Mouse (Mus musculus) cerebellum, postnatal 14 days (tissue): ENCODE data around the gene Phldb1.
"Not testable (repeated sequence)": the region's sequence is repeated elsewhere in the genome, so short reads cannot be mapped to it uniquely, and the experiment has no call there.

Experiments used
- DNase-seq, 2 experiments: peaks; one replicate each; pipeline ENCODE4 v3.0.0; 2021; ENCODE audit warnings: mixed read lengths in 2 of 2

The Phldb1 gene

DNA sequence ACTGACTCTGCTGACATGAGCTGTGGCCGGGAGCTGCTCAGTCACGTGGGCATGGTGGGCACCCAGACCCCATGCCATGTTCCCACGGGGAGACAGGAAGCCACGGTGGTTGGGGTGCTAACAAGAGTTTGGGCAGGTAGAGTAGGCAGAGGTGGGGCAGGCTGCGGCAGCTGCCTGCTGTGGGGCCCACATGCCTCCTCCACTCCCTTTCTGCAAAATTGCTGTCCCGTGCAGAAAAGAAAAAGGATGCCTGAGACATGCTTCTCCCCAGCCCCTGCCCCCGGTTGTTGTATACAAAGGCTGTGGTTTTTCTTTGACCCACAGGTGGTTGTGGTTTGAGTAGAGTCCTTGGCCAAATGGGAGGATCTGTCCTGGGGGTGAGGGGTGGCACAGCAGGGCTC lies 86.1 kb downstream of the Phldb1 start:
- DNase-seq: no peak

DNA sequence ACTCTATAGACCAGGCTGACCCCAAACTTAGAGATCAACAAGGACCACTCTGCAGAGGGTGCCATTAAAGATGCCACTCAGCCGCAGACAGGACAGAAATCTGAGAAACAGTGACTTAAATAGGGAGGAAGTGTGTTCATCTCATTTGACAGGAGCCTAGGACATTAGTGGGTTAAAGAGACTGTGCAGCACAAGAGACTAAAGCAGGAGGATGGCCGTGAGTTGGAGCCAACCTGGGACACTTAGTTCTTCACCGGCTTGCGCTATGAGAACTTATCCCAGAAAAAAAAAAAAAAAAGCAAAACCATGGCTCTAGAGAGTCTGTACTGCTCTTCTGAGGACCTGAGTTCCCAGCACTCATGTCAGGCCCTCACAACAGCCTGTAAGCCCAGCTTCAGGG lies 87.3 kb downstream of the Phldb1 start:
- no peak for DNase-seq

DNA sequence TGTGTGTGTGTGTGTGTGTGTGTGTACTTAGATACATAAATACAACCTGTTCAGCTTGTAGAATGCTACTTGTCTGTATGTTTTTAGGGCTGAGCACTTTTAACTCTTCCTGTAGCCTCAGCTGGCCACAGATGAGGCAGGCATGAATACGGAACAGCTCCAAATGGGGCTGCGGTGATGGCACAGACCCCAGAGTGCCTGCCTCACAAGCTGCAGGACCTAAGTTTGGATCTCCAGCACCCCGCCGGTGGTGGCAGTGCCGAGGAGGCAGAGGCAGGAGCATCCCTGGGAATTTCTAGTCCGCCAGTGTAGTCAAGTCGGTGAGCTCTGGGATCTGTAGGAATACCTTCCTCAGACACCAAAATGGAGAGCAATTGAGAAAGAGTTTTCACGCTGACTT lies 88.0 kb downstream of the Phldb1 start:
- no peak for DNase-seq

DNA sequence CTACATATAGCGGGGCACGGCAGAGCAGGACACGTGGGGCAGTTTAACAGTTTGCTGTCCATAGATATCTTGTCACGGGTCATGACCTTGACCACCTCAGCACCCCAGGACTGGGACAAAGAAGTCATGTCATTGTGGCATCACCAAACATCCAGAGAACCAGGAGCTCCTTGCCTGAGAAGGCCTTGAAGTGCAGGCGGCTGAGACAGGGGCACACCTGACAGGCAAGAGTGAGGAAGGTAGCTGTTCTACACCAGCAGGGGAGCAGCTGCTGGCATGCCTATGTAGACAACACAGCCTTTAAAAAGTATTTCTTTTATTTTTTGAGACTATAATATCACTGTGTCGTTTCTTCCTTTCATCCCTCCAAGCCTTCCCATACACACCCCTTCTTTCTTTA lies 88.6 kb downstream of the Phldb1 start:
- DNase-seq: no peak

DNA sequence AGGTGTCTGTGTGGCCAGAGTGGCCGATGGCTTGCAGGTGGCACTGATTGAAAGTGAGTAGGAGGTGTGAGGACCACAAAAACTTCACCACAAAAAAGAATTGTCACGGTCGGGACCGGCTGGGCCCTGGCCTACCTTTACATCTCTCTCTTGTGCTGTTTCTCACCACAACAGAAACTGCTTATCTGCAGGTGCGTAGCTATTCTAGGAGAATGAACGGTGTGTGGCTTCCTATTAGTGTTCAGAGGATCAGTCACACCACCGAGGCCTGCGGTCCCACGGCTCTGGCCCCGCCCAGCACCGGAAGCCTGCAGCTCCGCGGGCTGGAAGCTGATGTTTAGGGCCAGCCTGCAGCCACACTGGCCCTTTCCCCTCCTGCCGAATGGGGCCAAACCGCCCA lies 89.1 kb downstream of the Phldb1 start:
- no peak for DNase-seq

DNA sequence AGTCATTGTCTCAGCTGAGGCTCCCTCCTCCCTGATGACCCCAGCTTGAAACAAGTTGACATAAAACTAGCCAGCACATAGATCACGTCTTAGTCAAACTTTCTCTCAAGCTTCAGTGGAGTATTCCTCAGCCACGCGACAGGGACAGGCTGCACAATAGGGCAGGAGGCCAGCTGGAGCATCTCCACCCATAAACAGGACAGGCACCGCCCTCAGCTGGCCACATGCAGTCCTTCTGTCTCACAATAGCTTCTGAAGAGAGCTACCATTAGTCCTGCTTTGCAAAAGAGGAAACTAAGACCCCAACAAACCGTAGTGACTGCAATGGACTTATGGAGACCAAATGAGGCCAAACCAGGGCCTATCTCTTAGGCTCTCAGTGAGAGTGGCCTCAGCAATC lies 89.5 kb downstream of the Phldb1 start:
- DNase-seq: peak; percentile 64 to 80

DNA sequence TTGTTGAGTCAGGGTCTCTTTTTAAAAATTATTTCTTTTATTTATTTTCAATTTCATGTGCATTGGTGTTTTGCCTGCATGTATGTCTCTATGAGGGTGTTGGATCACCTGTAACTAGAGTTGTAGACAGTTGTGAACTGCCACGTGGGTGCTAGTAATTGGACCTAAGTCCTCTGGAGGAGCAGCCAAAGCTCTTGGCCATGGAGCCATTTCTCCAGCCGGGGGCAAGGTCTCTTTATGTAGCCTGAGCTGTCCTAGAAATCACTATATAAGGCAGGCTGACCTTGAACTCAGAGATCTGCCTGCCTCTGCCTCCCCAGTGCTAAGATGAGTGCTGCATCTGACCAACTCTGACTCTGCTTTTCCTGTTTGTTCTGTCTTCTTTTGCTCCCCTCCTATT lies 90.8 kb downstream of the Phldb1 start:
- DNase-seq: no peak

DNA sequence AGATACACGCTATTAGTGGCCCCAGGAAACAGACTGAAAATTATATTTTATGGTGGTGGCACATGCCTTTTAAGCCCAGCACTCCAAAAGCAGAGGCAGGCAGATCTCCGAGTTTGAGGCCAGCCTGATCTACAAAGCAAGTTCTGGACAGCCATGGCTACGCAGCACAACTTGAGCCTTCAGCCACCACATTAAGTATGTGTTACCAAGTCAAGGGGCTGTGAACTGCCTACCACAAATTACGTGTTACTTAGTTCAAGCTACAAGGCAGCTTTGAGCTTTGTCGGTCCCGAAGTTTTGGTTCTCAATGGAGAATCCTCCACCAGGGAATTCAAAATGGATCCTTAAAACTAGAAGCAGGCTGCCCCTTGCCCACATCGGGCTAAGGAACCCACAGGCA lies 91.9 kb downstream of the Phldb1 start:
- no peak for DNase-seq

DNA sequence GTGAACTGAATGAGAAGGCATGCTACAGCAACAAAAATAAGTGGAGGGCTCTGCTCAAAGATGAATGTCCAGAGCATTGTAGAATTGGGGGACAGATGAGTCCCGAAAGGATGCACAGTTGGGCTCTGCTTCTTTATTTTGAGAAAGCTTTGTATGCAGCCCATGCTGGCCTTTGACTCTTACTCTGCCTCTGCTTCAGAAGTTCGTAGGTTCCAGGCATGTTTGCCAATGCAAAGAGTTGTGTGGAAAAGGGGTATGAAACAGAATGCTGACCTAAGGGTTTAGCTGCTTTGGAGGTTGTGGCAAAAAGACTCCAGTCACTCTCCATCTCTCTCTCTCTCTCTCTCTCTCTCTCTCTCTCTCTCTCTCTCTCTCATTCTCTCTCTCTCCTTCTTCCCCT lies 93.4 kb downstream of the Phldb1 start:
- no peak for DNase-seq

DNA sequence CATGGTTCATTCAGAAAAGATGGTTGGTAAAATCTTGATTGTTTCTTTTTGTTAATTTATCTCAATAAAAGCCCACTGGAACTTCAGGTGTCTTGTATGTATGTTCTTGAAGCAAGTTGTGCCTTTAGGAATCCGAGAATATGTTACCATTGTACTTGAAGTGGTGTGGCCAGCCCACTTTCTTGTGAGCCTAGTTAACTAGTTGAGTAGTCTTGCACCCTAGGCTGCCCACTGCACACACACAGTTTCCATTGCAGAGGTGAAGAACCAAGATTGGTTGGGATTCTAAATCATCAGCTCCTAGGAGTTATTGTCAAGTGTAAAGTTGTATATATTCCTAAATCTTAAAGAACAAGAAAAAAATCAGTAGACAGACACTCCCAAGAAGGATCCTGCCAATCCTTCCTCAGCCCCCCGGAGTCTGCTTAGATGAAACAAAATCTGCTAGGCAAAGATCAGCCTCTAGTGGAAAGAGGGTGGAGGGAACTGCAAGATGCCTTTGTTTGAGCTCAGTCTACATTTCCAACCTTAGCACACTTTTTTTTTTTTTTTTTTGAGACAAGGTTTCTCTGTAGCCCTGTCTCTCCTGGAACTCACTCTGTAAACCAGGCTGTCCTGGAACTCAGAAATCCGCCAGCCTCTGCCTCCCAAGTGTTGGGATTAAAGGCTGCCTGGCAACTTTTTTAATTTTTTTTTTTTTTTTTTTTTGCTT lies 94.2 kb downstream of the Phldb1 start:
- no peak for DNase-seq

DNA sequence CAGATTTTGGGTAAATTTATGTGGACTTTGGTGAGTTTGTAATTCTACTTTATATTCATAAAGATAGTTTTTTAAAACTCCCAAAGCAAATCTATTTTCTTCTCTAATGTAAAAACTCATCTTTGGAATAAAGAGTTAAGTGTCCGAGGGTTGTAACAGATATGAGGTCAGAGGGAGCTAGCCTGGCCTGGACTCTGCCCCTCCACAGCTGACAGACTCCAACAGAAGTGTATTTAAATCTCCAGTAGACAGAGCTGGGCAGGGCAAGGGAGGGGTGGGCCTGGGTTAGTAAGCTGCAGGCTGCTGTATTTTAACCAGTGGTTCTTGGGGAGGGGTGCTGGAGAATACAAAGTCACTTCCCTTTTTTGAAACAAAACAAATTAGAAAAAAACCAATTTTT lies 95.0 kb downstream of the Phldb1 start:
- DNase-seq: not testable (repeated sequence)

DNA sequence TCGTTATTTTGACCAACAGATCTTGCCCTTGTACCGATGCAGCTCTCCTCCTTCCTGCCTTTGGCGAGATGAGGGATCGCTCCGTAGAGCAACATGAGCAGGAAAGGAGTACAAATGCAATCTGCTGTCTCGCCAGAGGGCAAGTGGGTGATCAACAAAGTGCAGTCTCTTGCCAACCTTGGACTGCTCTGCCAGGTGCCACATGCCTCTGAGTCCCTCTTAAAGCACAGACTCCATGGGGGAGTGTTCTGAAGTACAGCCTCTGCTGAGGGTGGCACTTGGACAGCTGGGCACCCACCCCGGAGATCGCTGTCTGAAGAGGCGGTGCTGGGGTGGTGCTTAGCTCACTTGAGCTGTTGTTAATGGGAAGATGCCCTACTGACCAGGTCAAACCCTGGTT lies 96.3 kb downstream of the Phldb1 start:
- DNase-seq: peak; percentile 60 to 64

DNA sequence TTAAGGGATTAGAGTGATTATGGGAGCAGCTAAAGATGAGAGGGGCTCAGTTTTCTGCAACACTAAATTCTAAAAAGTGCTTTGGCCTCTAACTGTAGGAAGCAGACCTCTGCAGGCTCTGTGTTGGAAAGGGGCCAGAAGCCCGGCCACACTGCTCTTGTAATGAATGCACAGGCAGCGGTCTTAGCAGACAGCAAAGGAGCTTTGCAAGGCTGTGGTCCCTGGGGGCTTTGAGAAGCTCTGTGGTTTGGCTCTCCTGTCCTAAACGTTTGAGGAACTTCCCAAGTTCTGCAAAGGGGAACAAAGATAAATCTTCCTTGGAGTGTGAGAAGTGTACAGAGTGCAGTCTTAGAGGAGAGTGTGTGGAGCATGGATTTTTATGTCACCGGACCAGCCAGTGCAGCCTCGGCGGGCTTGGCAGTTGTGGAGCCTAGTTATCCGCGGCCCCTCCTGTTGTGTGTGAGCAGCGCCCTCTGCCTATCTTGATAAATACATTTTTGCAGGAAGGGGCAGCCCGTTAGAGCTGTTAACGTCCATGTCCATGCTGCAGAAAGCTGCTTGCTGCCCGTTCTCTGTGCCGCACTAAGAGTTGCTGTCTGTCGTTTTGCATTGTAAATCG lies 97.3 kb downstream of the Phldb1 start:
- DNase-seq: peak; percentile 54 to 55
